Comparison of ENCODE assay signal across 8 mouse cellular contexts in the genomic region with DNA sequence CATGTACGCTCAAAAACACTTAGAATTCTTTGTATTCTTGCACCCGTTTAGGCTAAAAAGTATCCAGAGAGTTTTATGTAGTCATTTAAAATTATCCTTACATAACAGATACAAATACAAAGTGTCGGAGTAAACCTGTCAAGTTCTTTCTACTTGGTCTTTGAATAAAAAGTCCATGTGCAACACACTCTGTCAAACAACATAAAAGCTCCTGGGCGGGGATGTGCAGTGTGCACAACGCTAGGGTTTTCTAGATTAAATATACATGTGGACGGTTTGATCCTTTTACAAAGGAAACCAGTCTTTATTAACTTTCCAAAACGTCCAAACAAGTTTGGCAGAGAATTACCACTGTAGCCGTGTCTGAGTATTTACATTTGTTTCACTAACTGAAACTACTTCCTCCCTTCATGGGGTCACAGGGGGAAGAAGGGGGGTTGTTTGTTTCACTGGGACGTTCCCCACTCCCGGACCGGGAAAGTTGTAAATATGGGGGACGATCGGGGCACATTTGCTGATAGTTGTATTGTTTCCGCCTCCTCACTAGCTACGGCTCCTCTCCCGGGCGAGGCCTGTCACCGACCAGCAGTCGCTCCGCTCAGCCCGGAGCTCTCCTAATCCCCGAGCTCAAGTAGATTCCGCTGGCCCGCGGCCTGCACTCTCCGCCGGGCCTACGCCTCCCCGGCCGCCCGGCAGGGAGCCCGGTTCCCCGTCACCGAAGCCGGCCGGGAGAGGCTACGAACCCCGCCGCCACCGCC. TPM values are rescaled to one million over a fixed set of nuclear protein-coding genes. Genes with fewer than 3 reads are reported as not detected.
A peak's percentile ranks its signal among the peaks of the same experiment; 100 is the strongest.
DNase-seq lines count a peak whose midpoint lies in the region; ATAC-seq lines count a peak whose summit lies in the region.

No protein-coding gene starts in this region.

- peak overlapping the region; percentile 97 for H3K4me3 ChIP-seq in embryonic facial prominence, embryonic 11.5 days (ENCODE audit: low read depth, low read length)
- H3K4me3 ChIP-seq in limb, embryonic 15.5 days: peak overlapping the region; percentile 94
- peak overlapping the region; percentile 86 for H3K4me3 ChIP-seq in midbrain, embryonic 16.5 days (ENCODE audit: low read depth, low read length)

- H3K4me1 ChIP-seq in embryonic facial prominence, embryonic 11.5 days (ENCODE audit: control insufficient read depth, insufficient read depth, low read length): no peaks in the 10 kb centered on the region; the same call in 1 of the 2 replicates
- peaks cover 14% of the 10 kb centered on the region for H3K4me1 ChIP-seq in limb, embryonic 15.5 days
- peaks cover 32% of the 10 kb centered on the region for H3K4me1 ChIP-seq in midbrain, embryonic 16.5 days (ENCODE audit: control insufficient read depth, insufficient read depth, low read length)

- peak overlapping the region; percentile 98 for H3K27ac ChIP-seq in embryonic facial prominence, embryonic 11.5 days (replicated peaks; ENCODE audit: low read depth, low read length)
- H3K27ac ChIP-seq in limb, embryonic 15.5 days: peak overlapping the region; percentile 99
- peak overlapping the region; percentile 95 for H3K27ac ChIP-seq in midbrain, embryonic 16.5 days (ENCODE audit: low read length)

- no peaks in the 10 kb centered on the region for H3K27me3 ChIP-seq in embryonic facial prominence, embryonic 11.5 days (ENCODE audit: control insufficient read depth, insufficient read depth, low read length)
- no peaks in the 10 kb centered on the region for H3K27me3 ChIP-seq in limb, embryonic 15.5 days
- no peaks in the 10 kb centered on the region for H3K27me3 ChIP-seq in midbrain, embryonic 16.5 days (ENCODE audit: control insufficient read depth, insufficient read depth, low read depth, low read length)

- H3K36me3 ChIP-seq in embryonic facial prominence, embryonic 11.5 days (replicated peaks; ENCODE audit: control insufficient read depth, insufficient read depth, low read depth, low read length): no peaks in the 10 kb centered on the region
- H3K36me3 ChIP-seq in limb, embryonic 15.5 days: no peaks in the 10 kb centered on the region
- H3K36me3 ChIP-seq in midbrain, embryonic 16.5 days (ENCODE audit: control insufficient read depth, insufficient read depth, low read length): no peaks in the 10 kb centered on the region

- H3K9ac ChIP-seq in embryonic facial prominence, embryonic 11.5 days (replicated peaks; ENCODE audit: low read length): peak overlapping the region; percentile 99
- H3K9ac ChIP-seq in limb, embryonic 15.5 days: peak overlapping the region; percentile 99
- peak overlapping the region; percentile 99 for H3K9ac ChIP-seq in midbrain, embryonic 16.5 days (ENCODE audit: low read depth, low read length)

- peak; percentile 50; the same call in 1 of the 2 replicates for ATAC-seq in embryonic facial prominence, embryonic 11.5 days (replicated peaks; ENCODE audit: insufficient number of reproducible peaks, low FRiP score, low TSS enrichment, low read depth)
- 0 out of 2 replicates have a peak, but pooled peaks have one; percentile 33 for ATAC-seq in limb, embryonic 15.5 days (ENCODE audit: insufficient number of reproducible peaks, low FRiP score, low TSS enrichment, low read depth)
- peak; percentile 40 for ATAC-seq in midbrain, embryonic 16.5 days

- peak; percentile 72 for DNase-seq in 416B (ENCODE audit: low read depth)
- peak; percentile 81 for DNase-seq in adrenal gland, postnatal 14 days
- peak; percentile 63 for DNase-seq in embryonic facial prominence, embryonic 11.5 days (ENCODE audit: low spot score)
- DNase-seq in heart, adult 18-20 months: peak; percentile 74 to 81
- DNase-seq in kidney, adult 18-20 months: peak; percentile 77
- peak; percentile 63 to 66 for DNase-seq in spleen, postnatal 36 days (ENCODE audit: low spot score in 2 of 2)

- WGBS in embryonic facial prominence, embryonic 11.5 days: under 1% methylated on average over 40 of the region's 40 CpGs
- under 1% methylated on average over 40 of the region's 40 CpGs for WGBS in limb, embryonic 15.5 days
- under 1% methylated on average over 40 of the region's 40 CpGs for WGBS in midbrain, embryonic 16.5 days

- H3K9me3 ChIP-seq in embryonic facial prominence, embryonic 11.5 days (replicated peaks; ENCODE audit: control insufficient read depth, low read length): no peaks in the 10 kb centered on the region
- H3K9me3 ChIP-seq in limb, embryonic 15.5 days: no peaks in the 10 kb centered on the region
- H3K9me3 ChIP-seq in midbrain, embryonic 16.5 days (replicated peaks; ENCODE audit: control insufficient read depth, low read length, poor library complexity, severe bottlenecking): no peaks in the 10 kb centered on the region

- H3K4me2 ChIP-seq in embryonic facial prominence, embryonic 11.5 days (ENCODE audit: low read depth, low read length): peak overlapping the region; percentile 79
- peak overlapping the region; percentile 62 for H3K4me2 ChIP-seq in limb, embryonic 15.5 days
- H3K4me2 ChIP-seq in midbrain, embryonic 16.5 days (ENCODE audit: low read length): peak overlapping the region; percentile 69

RNA-seq across cellular contexts. Expression of gene Nipbl, which starts 0.9 kb away (rescaled TPM):
- total RNA-seq in adrenal gland, postnatal 14 days (2021): 50.3 and 51.4 TPM in 2 replicates
- 23.1 and 23.5 TPM in 2 replicates for polyA plus RNA-seq in embryonic facial prominence, embryonic 11.5 days (2014; fragmentation: Nextera tagmentation; extraction: Ambion mirVana)
- 10 to 100 TPM; 25.7 to 29.3 TPM for total RNA-seq in heart, adult 18-20 months (2021)
- 16.6 and 17.9 TPM in 2 replicates for polyA plus RNA-seq in limb, embryonic 15.5 days (2015; fragmentation: Nextera tagmentation; extraction: Ambion mirVana)
- 13.3 and 15.1 TPM in 2 replicates for polyA plus RNA-seq in midbrain, embryonic 16.5 days (2015; fragmentation: Nextera tagmentation; extraction: Ambion mirVana)

Comparison
In these comparisons a context has a peak if more than half of its experiments do, and no peak if none do; other contexts are left out.
1. Peak in every context shown above with its lines: DNase-seq, ATAC-seq, H3K4me3 ChIP-seq and H3K27ac ChIP-seq.